Mouse (Mus musculus): ENCODE results near the gene Blm.
A peak's percentile ranks its signal among the peaks of the same experiment; 100 is the strongest.

Gene Blm

GRCm38 (mm10) chr7:80535009-80535744 is at the start of gene Blm:
Gene Blm, minus strand, starts transcription at chr7:80535119.
- peak; percentile 99 for DNase-seq (ENCODE audit: low read depth, low spot score)

- peak; percentile 69 for DNase-seq (ENCODE audit: low read depth, low spot score)
Measured at GRCm38 (mm10) chr7:80583981-80584380, 49.1 kb upstream of the Blm start.

GRCm38 (mm10) chr7:80582821-80583451 is 48.0 kb upstream of the Blm start:
- peak; percentile 33 for DNase-seq (ENCODE audit: low read depth, low spot score)

- peak; percentile 40 for DNase-seq (ENCODE audit: low read depth, low spot score)
Measured at GRCm38 (mm10) chr7:80580368-80580767, 45.4 kb upstream of the Blm start.

GRCm38 (mm10) chr7:80577417-80577980 is 42.6 kb upstream of the Blm start:
- DNase-seq (ENCODE audit: low read depth, low spot score), result no peak

GRCm38 (mm10) chr7:80576626-80577025 is 41.7 kb upstream of the Blm start:
- DNase-seq (ENCODE audit: low read depth, low spot score), result peak; percentile 35

GRCm38 (mm10) chr7:80575750-80576149 is 40.8 kb upstream of the Blm start:
- DNase-seq (ENCODE audit: low read depth, low spot score), result no peak

GRCm38 (mm10) chr7:80573076-80573475 is 38.2 kb upstream of the Blm start:
- no peak for DNase-seq (ENCODE audit: low read depth, low spot score)

- DNase-seq (ENCODE audit: low read depth, low spot score), result no peak
Measured at GRCm38 (mm10) chr7:80567982-80568381, 33.1 kb upstream of the Blm start.

GRCm38 (mm10) chr7:80561931-80562330 is 27.0 kb upstream of the Blm start:
- no peak for DNase-seq (ENCODE audit: low read depth, low spot score)

GRCm38 (mm10) chr7:80561271-80561670 is 26.4 kb upstream of the Blm start:
- no peak for DNase-seq (ENCODE audit: low read depth, low spot score)

GRCm38 (mm10) chr7:80558572-80558971 is 23.7 kb upstream of the Blm start:
- no peak for DNase-seq (ENCODE audit: low read depth, low spot score)

GRCm38 (mm10) chr7:80558101-80558500 is 23.2 kb upstream of the Blm start:
- DNase-seq (ENCODE audit: low read depth, low spot score), result peak; percentile 59

- DNase-seq (ENCODE audit: low read depth, low spot score), result no peak
Measured at GRCm38 (mm10) chr7:80557161-80557560, 22.2 kb upstream of the Blm start.

- DNase-seq (ENCODE audit: low read depth, low spot score), result no peak
Measured at GRCm38 (mm10) chr7:80556166-80556565, 21.2 kb upstream of the Blm start.

- no peak for DNase-seq (ENCODE audit: low read depth, low spot score)
Measured at GRCm38 (mm10) chr7:80555146-80555545, 20.2 kb upstream of the Blm start.

GRCm38 (mm10) chr7:80554180-80555021 is 19.5 kb upstream of the Blm start:
- DNase-seq (ENCODE audit: low read depth, low spot score), result no peak

GRCm38 (mm10) chr7:80548513-80549260 is 13.8 kb upstream of the Blm start:
- no peak for DNase-seq (ENCODE audit: low read depth, low spot score)

GRCm38 (mm10) chr7:80542139-80542831 is 7.4 kb upstream of the Blm start:
- no peak for DNase-seq (ENCODE audit: low read depth, low spot score)

- peak; percentile 76 for DNase-seq (ENCODE audit: low read depth, low spot score)
Measured at GRCm38 (mm10) chr7:80539581-80539980, 4.7 kb upstream of the Blm start.
